Mouse (Mus musculus) ES-Bruce4 (cell line): ENCODE results near the gene Erc2.

Experiments used
- EP300 ChIP-seq: IDR thresholded peaks from 2 replicates; pipeline ENCODE4 v1.6.1; 2011; ENCODE audit warnings: low read depth, low read length; ENCODE audit not compliant: insufficient read depth
- POLR2A ChIP-seq: IDR thresholded peaks from one replicate; pipeline ENCODE4 v1.8.1; 2011; ENCODE audit warnings: low read length; ENCODE audit not compliant: insufficient read depth

GRCm38 (mm10) chr14:28093913-28094312, 471.7 kb downstream of the Erc2 start:
- TF ChIP-seq EP300 (no peak), POLR2A (no peak)
